Mouse (Mus musculus) embryonic facial prominence, embryonic 13.5 days (tissue): ENCODE results near the gene Ms4a10. TPM values are rescaled to one million over a fixed set of nuclear protein-coding genes. Genes with fewer than 3 reads are reported as not detected.

Source experiments
- ATAC-seq: fragments of 200-750 bp; cut with Nextera tagmentation; 2 replicates; pipeline ENCODE4 v1.8.0; 2017; ENCODE audit warnings: low read depth; ENCODE audit not compliant: insufficient number of reproducible peaks, insufficient read depth, low FRiP score, low TSS enrichment
- H3K27ac ChIP-seq: fragments of 300-500 bp; sonication (generic); 2 replicates; pipeline ENCODE4 v1.5.1; 2015; ENCODE audit warnings: moderate library complexity, mild to moderate bottlenecking, inconsistent platforms
- H3K27me3 ChIP-seq: fragments of 300-500 bp; sonication (generic); 2 replicates; pipeline ENCODE4 v1.6.1; 2015; ENCODE audit warnings: mild to moderate bottlenecking, inconsistent platforms
- H3K36me3 ChIP-seq: fragments of 300-500 bp; sonication (generic); 2 replicates; pipeline ENCODE4 v1.6.1; 2015; ENCODE audit warnings: mild to moderate bottlenecking, inconsistent platforms
- H3K4me1 ChIP-seq: fragments of 300-500 bp; sonication (generic); 2 replicates; pipeline ENCODE4 v1.6.1; 2015; ENCODE audit warnings: inconsistent platforms
- H3K4me2 ChIP-seq: fragments of 300-500 bp; sonication (generic); 2 replicates; pipeline ENCODE4 v1.6.1; 2015; ENCODE audit warnings: moderate library complexity, mild to moderate bottlenecking, inconsistent platforms
- H3K4me3 ChIP-seq: fragments of 300-500 bp; sonication (generic); 2 replicates; pipeline ENCODE4 v1.5.1; 2015; ENCODE audit warnings: mild to moderate bottlenecking, inconsistent platforms
- H3K9ac ChIP-seq: fragments of 300-500 bp; sonication (generic); 2 replicates; pipeline ENCODE4 v1.6.1; 2015; ENCODE audit warnings: mild to moderate bottlenecking, inconsistent platforms
- H3K9me3 ChIP-seq: fragments of 300-500 bp; sonication (generic); 2 replicates; pipeline ENCODE4 v1.6.1; 2016; ENCODE audit warnings: inconsistent platforms
- WGBS: fragments of 180-500 bp; shearing (Covaris S2); methylation state at CpG from one replicate; pipeline ENCODE4 v1.1.7; 2015; ENCODE audit warnings: mixed read lengths; 5-methylcytosine and 5-hydroxymethylcytosine counted together
- polyA plus RNA-seq: library from polyadenylated mRNA; unstranded; fragments of >200 nt; fragmentation: Nextera tagmentation; extraction: Ambion mirVana; gene quantifications from 2 replicates; pipeline ENCODE4 v1.2.1, GENCODE M21; 2015

Ms4a10 gene
- polyA plus RNA-seq, 1 experiment from 2014 or later, result not detected

- Histone ChIP-seq H3K27me3 (no peaks in the 10 kb centered on the region), H3K9ac (no peak overlapping the region), H3K36me3 (no peaks in the 10 kb centered on the region), H3K9me3 (no peaks in the 10 kb centered on the region), H3K4me2 (no peak overlapping the region), H3K4me1 (no peaks in the 10 kb centered on the region), H3K4me3 (no peak overlapping the region), H3K27ac (no peak overlapping the region)
- WGBS, result 76% methylated on average over 2 of the region's 2 CpGs
- no peak for ATAC-seq
Measured at GRCm38 (mm10) chr19:10914870-10915269, 59.6 kb downstream of the Ms4a10 start.

GRCm38 (mm10) chr19:10914291-10914690, 60.2 kb downstream of the Ms4a10 start:
- no peak overlapping the region for H3K4me2 ChIP-seq
- 64% methylated on average over 7 of the region's 7 CpGs for WGBS
- H3K27me3 ChIP-seq, result no peaks in the 10 kb centered on the region
- H3K9me3 ChIP-seq, result no peaks in the 10 kb centered on the region
- H3K27ac ChIP-seq, result no peak overlapping the region
- H3K4me3 ChIP-seq, result no peak overlapping the region
- no peak for ATAC-seq
- no peaks in the 10 kb centered on the region for H3K4me1 ChIP-seq
- H3K9ac ChIP-seq, result no peak overlapping the region
- no peaks in the 10 kb centered on the region for H3K36me3 ChIP-seq

Other genes with a start within 250 kb of the Ms4a10 start
- gene Cd5, start 235.7 kb downstream of the Ms4a10 start, polyA plus RNA-seq, result 0.41 and 0.42 TPM in 2 replicates
- 0.08 and 0.15 TPM in 2 replicates for gene Cd6, start 144.6 kb downstream of the Ms4a10 start, polyA plus RNA-seq
- 0.34 and 0.41 TPM in 2 replicates for gene Slc15a3, start 134.9 kb downstream of the Ms4a10 start, polyA plus RNA-seq
- gene Tmem132a, start 104.7 kb downstream of the Ms4a10 start, polyA plus RNA-seq, result 99.9 and 107 TPM in 2 replicates
- 82.6 and 87.1 TPM in 2 replicates for gene Tmem109, start 92.7 kb downstream of the Ms4a10 start, polyA plus RNA-seq
- 45.3 and 47.5 TPM in 2 replicates for gene Prpf19, start 79.4 kb downstream of the Ms4a10 start, polyA plus RNA-seq
- gene Zp1, start 54.0 kb downstream of the Ms4a10 start, polyA plus RNA-seq, result not detected in 2 replicates
- gene Ptgdr2, start 37.5 kb downstream of the Ms4a10 start, polyA plus RNA-seq, result 0.10 TPM in 1 of 2 replicates, not detected in the other
- 27.4 and 31.6 TPM in 2 replicates for gene Ccdc86, start 25.4 kb downstream of the Ms4a10 start, polyA plus RNA-seq
- not detected in 2 replicates for gene Ms4a15, start 18.6 kb upstream of the Ms4a10 start, polyA plus RNA-seq
- not detected in 2 replicates for gene Ms4a18, start 43.4 kb upstream of the Ms4a10 start, polyA plus RNA-seq
- gene Ms4a8a, start 106.4 kb upstream of the Ms4a10 start, polyA plus RNA-seq, result not detected in 2 replicates
- not detected in 2 replicates for gene 1700017D01Rik, start 156.2 kb upstream of the Ms4a10 start, polyA plus RNA-seq
- gene 1700025F22Rik, start 190.7 kb upstream of the Ms4a10 start, polyA plus RNA-seq, result not detected in 2 replicates
- gene Ms4a13, start 222.1 kb upstream of the Ms4a10 start, polyA plus RNA-seq, result not detected in 2 replicates